Mouse (Mus musculus): ENCODE measurements around the gene Ubl4b.

DNA sequence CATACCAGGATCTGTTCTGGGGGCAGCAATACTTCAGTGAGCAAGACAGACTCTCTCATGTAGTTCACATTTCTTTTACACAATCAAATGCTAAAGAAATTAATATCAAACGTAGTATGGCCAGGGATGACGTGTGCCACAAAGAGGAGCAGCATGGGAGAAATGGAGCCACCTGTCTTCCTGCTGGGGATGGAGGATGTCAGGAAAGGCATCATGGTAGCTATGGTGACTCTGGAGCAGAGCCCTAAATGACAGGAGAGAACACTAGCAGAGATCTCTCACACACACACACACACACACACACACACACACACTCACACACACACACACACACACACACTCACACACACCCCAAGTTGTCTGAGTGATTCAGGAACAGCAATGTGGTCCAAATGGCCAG lies 51.2 kb downstream of the Ubl4b start:
- no peak for TF ChIP-seq GATA1 (IDR thresholded peaks at IDR 0.05; ENCODE audit: borderline replicate concordance, low read length)
- no peak for TF ChIP-seq FLI1 (IDR thresholded peaks at IDR 0.05; ENCODE audit: low read length)

Data from megakaryocyte, embryonic 14.5 days (primary cell).